Mouse (Mus musculus) stomach, postnatal 0 days (tissue): ENCODE measurements around the gene Spag9.

Source experiments
- CTCF ChIP-seq: IDR thresholded peaks from 2 replicates; pipeline ENCODE4 v1.5.1; 2016; ENCODE audit warnings: antibody characterized with exemption, low read depth, mild to moderate bottlenecking, moderate library complexity
- EP300 ChIP-seq: optimal IDR thresholded peaks from 2 replicates; pipeline ENCODE3; 2016; ENCODE audit warnings: antibody characterized with exemption

GRCm38 (mm10) chr11:94136656-94137055 is 140.8 kb downstream of the Spag9 start:
- TF ChIP-seq CTCF (no peak), EP300 (no peak)
